Mouse (Mus musculus) bone marrow macrophage, adult 2 months (primary cell): ENCODE data around the gene Irf3. TPM values are rescaled to one million over a fixed set of nuclear protein-coding genes. Genes with fewer than 3 reads are reported as not detected.

Experiments
- H3K27ac ChIP-seq: 2 replicates; pipeline ENCODE4 v1.5.1; 2012; ENCODE audit warnings: low read depth, low read length; ENCODE audit not compliant: insufficient read depth
- H3K4me1 ChIP-seq: 2 replicates; pipeline ENCODE4 v1.6.1; 2012; ENCODE audit warnings: low read length; ENCODE audit not compliant: control insufficient read depth, insufficient read depth
- H3K4me3 ChIP-seq: 2 replicates; pipeline ENCODE4 v1.5.1; 2012; ENCODE audit warnings: mild to moderate bottlenecking, low read length, moderate library complexity; ENCODE audit not compliant: insufficient read depth
- CTCF ChIP-seq: IDR thresholded peaks from 2 replicates; pipeline ENCODE4 v1.5.1; 2012; ENCODE audit warnings: low read depth, mild to moderate bottlenecking, low read length, moderate library complexity
- POLR2A ChIP-seq: IDR thresholded peaks from 2 replicates; pipeline ENCODE4 v1.6.1; 2012; ENCODE audit warnings: mild to moderate bottlenecking, low read depth, low read length, borderline replicate concordance
- polyA plus RNA-seq: library from polyadenylated mRNA; stranded (reverse); fragments of >200 nt; gene quantifications from 2 replicates; pipeline ENCODE4 v1.2.4, GENCODE M21; 2012; ENCODE audit not compliant: missing spikeins, insufficient read depth, insufficient read length

Irf3 gene
- polyA plus RNA-seq, 1 experiment: 91.0 TPM

DNA sequence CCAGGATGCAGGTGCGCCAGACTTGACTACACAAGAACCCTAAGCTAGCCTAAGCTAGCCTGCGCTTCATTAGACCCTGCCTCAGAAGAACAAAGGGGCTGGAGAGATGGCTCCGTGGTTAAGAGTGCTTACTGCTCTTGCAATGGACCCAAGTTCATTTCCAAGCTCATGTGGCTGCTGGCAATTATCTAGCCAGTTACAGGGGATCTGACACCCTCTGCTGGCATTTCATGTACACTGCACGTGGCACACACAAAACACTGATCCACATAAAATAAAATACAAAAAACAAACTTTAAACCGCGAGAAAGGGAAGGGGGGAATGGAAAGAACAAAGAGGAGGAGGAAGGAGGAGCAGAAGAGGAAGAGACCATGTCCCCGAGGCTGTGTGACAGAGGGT, 39.2 kb upstream of the Irf3 start:
- no peak for TF ChIP-seq POLR2A
- TF ChIP-seq CTCF: no peak
- Histone ChIP-seq H3K4me3 (no peak overlapping the region), H3K27ac (no peak overlapping the region), H3K4me1 (peaks cover 16% of the 10 kb centered on the region)

DNA sequence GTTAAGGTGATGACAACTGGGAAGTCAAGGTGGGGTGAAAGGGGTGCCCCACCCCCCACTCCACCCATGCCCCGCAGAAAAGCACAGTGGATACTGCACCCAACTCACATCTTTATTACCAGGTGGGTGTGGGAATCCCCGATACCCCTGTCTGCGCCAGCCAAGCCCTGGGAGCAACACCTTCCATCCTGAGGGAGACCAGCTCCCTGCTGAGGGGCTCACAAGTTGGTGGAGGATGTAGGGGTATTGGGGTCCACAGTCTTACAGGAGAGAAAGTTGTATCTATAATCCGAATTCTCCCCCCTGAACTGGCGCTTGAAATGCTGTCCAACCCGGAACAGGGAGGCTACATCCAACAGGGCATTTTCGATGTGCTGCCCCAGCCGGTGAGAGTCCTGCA, 38.2 kb upstream of the Irf3 start:
- TF ChIP-seq CTCF (no peak), POLR2A (no peak)
- Histone ChIP-seq H3K27ac (no peak overlapping the region), H3K4me3 (no peak overlapping the region), H3K4me1 (peaks cover 16% of the 10 kb centered on the region)

DNA sequence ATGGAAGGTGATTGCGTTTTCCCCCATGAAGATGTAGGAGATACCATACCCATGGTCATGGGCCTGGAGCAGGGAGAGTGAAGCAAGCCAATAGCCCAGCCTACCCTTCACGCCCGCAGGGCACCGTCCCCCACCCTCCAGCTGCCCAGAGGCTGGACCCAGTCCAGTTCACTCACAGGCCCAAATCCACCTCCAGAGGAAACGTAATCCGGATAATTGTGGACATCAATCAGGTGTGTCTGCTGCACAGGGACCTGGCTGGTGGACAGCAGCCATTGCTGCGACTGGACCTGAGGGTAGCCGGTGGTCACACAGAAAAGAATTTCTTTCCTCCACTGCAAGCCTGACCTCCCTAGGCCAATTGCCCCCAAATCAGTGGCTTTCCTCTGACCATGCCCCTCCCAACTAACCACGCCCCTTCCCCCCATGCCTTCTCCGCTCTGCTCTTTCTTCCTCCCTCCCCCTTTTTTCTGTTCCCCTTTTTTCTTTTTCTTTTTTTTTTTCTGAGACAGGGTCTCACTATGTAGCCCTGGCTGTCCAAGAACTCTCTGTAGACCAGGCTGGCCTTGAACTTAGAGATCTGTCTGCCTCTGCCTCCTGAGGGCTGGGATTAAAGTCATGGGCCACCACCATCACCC, 37.5 kb upstream of the Irf3 start:
- Histone ChIP-seq H3K4me1 (peaks cover 16% of the 10 kb centered on the region), H3K4me3 (no peak overlapping the region)
- TF ChIP-seq CTCF (no peak), POLR2A (no peak)

DNA sequence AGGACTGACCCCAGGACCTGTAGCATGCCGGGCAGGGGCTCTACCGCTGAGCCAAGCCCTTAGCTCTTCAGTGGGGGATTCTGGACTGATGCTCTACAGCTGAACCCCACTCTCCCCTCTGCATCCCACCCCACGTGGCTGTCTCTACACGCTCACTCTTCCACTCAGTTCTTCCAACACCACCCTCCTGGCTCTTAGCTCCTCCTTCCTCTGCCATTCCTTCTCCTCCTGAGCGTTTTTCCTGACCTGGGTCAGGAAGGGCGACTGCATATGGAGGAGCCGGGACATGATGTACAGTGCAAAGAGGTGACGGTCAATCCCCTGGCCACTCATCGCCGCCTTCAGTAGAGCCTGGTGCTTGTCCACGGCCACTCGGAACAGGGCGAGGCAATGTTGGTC, 36.9 kb upstream of the Irf3 start:
- H3K4me3 ChIP-seq: no peak overlapping the region
- no peak for TF ChIP-seq CTCF
- no peak for TF ChIP-seq POLR2A
- no peak overlapping the region for H3K27ac ChIP-seq
- peaks cover 16% of the 10 kb centered on the region for H3K4me1 ChIP-seq

More for the DNA sequence above, 37.5 kb upstream of the Irf3 start:
- H3K27ac ChIP-seq: no peak overlapping the region

DNA sequence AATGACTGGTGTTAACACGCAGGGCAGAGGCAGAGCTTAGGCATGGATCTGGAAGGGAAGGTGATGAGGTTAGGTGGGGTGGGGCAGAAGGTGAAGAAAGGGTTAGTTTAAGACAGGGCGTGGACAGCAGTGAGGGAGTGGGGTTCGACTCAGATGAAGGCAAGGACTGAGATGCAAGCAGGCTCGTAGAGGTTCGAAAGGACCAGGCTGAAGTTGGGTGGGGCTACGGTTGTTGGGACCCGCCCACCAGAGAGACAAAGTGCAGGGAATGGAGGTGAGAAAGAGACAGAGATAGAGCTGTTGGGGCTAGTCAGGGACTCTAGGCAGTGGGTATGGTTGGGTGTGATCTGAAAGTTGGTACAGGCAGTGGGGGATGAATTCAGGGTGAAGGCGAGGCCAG, 35.1 kb upstream of the Irf3 start:
- H3K27ac ChIP-seq: no peak overlapping the region
- no peak for TF ChIP-seq POLR2A
- TF ChIP-seq CTCF: no peak
- peaks cover 16% of the 10 kb centered on the region for H3K4me1 ChIP-seq
- H3K4me3 ChIP-seq: no peak overlapping the region

DNA sequence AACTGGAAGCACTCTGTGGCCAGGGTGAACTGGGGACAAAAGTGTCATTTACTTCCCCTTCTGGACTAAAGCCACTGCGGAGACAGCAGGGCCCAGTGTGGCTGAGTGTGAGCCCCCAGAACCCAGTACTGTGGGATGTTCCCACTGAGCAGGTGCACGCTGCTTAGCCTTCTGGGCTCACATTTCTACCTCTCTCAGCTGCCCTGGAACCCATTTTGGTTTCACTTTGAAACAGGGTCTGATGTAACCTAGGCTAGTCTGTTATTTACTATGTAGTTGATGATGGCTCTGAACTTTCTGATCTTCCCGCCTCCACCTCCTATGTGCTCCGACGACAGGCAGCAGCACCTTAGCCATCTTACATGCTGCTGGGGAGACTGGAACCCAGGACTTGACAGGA, 34.6 kb upstream of the Irf3 start:
- peaks cover 16% of the 10 kb centered on the region for H3K4me1 ChIP-seq
- no peak overlapping the region for H3K4me3 ChIP-seq
- no peak overlapping the region for H3K27ac ChIP-seq
- TF ChIP-seq POLR2A (no peak), CTCF (no peak)

DNA sequence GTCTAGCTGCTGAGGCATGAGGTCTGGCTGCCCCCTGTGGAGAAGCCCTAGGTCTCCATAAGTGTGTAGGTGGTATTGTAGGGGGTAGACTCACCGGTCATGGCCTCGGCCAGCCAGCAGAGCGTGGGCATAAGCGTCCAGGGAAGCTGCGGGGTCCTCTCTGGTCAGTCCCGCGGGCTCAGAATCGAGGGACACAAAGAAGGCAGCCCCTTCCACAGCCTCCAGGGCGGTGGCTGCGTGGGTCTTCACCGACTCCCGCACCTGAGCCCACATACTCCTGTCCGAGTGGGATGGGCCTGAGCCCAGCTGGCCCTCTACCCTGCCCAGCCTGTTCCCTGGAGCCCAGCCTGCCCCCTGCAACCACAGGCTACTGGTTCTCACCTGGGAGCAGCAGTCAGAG, 32.5 kb upstream of the Irf3 start:
- no peak for TF ChIP-seq CTCF
- TF ChIP-seq POLR2A: no peak
- Histone ChIP-seq H3K27ac (no peak overlapping the region), H3K4me1 (peaks cover 14% of the 10 kb centered on the region), H3K4me3 (no peak overlapping the region)

DNA sequence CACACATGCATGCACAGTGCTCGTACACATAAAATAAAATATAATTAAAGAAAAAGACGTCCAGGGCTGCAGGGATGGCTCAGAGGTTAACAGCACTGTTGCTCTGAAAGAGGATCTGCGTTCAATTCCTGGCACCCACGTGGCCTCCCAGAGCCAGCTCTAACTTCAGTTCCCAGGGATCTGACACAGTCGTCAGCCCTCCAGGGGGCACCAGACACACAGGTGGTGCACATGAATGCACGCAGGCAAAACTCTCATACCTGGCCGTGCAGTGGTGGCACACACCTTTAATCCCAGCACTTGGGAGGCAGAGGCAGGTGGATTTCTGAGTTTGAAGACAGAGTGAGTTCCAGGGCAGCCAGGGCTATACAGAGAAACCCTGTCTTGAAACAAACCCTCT, 31.5 kb upstream of the Irf3 start:
- Histone ChIP-seq H3K4me1 (peaks cover 12% of the 10 kb centered on the region), H3K4me3 (no peak overlapping the region), H3K27ac (no peak overlapping the region)
- TF ChIP-seq POLR2A (no peak), CTCF (no peak)

DNA sequence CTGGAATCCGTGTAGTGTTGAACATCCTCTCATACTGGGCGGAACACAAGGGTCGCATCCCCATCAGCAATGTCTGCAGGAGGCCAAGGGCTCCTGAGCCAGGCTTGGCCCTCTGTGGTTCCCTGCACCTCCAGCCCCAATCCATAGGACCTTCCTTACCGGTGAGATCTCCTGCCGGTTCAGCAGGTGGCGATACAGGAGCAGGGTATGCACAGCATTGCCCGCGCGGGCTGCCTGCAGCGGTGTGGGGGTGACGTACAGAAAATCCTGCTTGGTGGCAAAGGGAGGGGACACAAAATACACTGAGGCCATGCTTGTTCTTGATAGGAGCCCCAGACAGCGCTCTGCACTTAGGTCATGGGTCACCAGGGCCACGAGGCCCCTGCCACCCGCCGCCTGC, 30.8 kb upstream of the Irf3 start:
- peaks cover 8% of the 10 kb centered on the region for H3K4me1 ChIP-seq
- H3K4me3 ChIP-seq: no peak overlapping the region
- TF ChIP-seq CTCF: no peak
- no peak for TF ChIP-seq POLR2A
- H3K27ac ChIP-seq: no peak overlapping the region

DNA sequence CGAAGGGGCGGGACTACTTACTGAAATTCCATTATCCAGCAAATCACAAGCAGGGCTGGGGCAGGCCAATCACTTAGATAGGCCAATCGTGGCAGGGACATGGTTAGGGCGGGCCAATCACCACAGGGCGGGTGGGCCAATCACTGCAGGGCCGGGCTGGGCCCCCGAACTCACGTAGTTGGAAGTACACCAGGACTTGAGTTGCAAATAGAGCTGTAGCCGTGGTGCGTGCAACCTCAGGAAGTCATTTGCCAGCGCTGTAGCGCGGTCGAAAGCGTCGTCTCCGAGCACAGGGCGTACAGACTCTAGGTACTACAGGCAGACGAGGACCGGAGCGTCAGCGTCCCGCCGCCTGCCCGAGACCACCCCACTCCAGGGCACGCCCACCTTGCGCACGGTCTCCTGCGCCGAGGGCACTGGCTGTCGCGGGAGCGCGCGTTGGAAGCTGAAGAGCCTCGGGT, 27.2 kb upstream of the Irf3 start:
- no peak overlapping the region for H3K27ac ChIP-seq
- no peak for TF ChIP-seq POLR2A
- TF ChIP-seq CTCF: no peak
- H3K4me1 ChIP-seq: no peaks in the 10 kb centered on the region
- H3K4me3 ChIP-seq: peak overlapping the region; percentile 46
